ENCODE assay signal across 10 mouse cellular contexts in genomic region chr16:32668472-32668871, GRCm38 (mm10). TPM values are rescaled to one million over a fixed set of nuclear protein-coding genes. Genes with fewer than 3 reads are reported as not detected.
DNase-seq lines count a peak whose midpoint lies in the region; ATAC-seq and TF ChIP-seq lines count a peak whose summit lies in the region.
"Had no signal": no experiment of that assay in that cellular context is flagged by ENCODE, and none has a peak within 500 bp of the region (broad histone marks: within the 10 kb centered on the region; RNA-seq: fewer than 3 reads in every experiment).

No protein-coding gene starts in this region.

- H3K4me3 ChIP-seq in hindbrain, postnatal 0 days (ENCODE audit: low read length): no peak overlapping the region
- no peak overlapping the region for H3K4me3 ChIP-seq in hindbrain, embryonic 11.5 days (ENCODE audit: low read depth, low read length)
- no peak overlapping the region for H3K4me3 ChIP-seq in embryonic facial prominence, embryonic 10.5 days
- no peak overlapping the region for H3K4me3 ChIP-seq in forebrain, embryonic 11.5 days (ENCODE audit: low read depth, low read length)
- H3K4me3 ChIP-seq: embryonic facial prominence, embryonic 12.5 days; limb, embryonic 15.5 days had no signal

- no peak overlapping the region for H3K27ac ChIP-seq in hindbrain, postnatal 0 days
- no peak overlapping the region for H3K27ac ChIP-seq in hindbrain, embryonic 11.5 days (ENCODE audit: low read depth, low read length)
- 0 out of 2 replicates have a peak overlapping the region, but pooled peaks have one; percentile 73 for H3K27ac ChIP-seq in embryonic facial prominence, embryonic 10.5 days (replicated peaks)
- H3K27ac ChIP-seq in forebrain, embryonic 11.5 days (ENCODE audit: low read depth, low read length): no peak overlapping the region
- H3K27ac ChIP-seq: embryonic facial prominence, embryonic 12.5 days; hindbrain, embryonic 14.5 days had no signal

- no peak overlapping the region for H3K4me2 ChIP-seq in hindbrain, postnatal 0 days (ENCODE audit: low read depth, low read length)
- no peak overlapping the region for H3K4me2 ChIP-seq in hindbrain, embryonic 11.5 days (replicated peaks; ENCODE audit: low read depth, low read length)
- no peak overlapping the region for H3K4me2 ChIP-seq in forebrain, embryonic 11.5 days (ENCODE audit: low read depth, low read length, severe bottlenecking)
- H3K4me2 ChIP-seq: embryonic facial prominence, embryonic 12.5 days; hindbrain, embryonic 14.5 days; limb, embryonic 15.5 days had no signal

- no peak for DNase-seq in hindbrain, postnatal 0 days (ENCODE audit: low spot score)
- DNase-seq in hindbrain, embryonic 11.5 days (ENCODE audit: low spot score): no peak
- peak; percentile 61 to 75 for DNase-seq in spleen, postnatal 4 days (ENCODE audit: low spot score in 2 of 2)
- DNase-seq in spleen, postnatal 36 days (ENCODE audit: low spot score in 2 of 2): no peak
- DNase-seq in embryonic facial prominence, embryonic 10.5 days (ENCODE audit: low spot score): no peak
- DNase-seq in forebrain, embryonic 11.5 days (ENCODE audit: low spot score): no peak
- DNase-seq in layer of hippocampus, postnatal 14 days (ENCODE audit: low spot score in 2 of 2): no peak

- no peak overlapping the region for H3K9ac ChIP-seq in hindbrain, postnatal 0 days (replicated peaks; ENCODE audit: low read length)
- H3K9ac ChIP-seq in hindbrain, embryonic 11.5 days (ENCODE audit: low read depth, low read length): no peak overlapping the region
- H3K9ac ChIP-seq in forebrain, embryonic 11.5 days (ENCODE audit: low read length): no peak overlapping the region
- H3K9ac ChIP-seq: embryonic facial prominence, embryonic 12.5 days; hindbrain, embryonic 14.5 days; limb, embryonic 15.5 days had no signal

- peaks cover 19% of the 10 kb centered on the region for H3K4me1 ChIP-seq in hindbrain, postnatal 0 days (ENCODE audit: insufficient read depth, low read length)
- H3K4me1 ChIP-seq in hindbrain, embryonic 11.5 days (replicated peaks; ENCODE audit: control insufficient read depth, insufficient read depth, low read length): no peaks in the 10 kb centered on the region
- peaks cover 42% of the 10 kb centered on the region for H3K4me1 ChIP-seq in embryonic facial prominence, embryonic 10.5 days
- H3K4me1 ChIP-seq in forebrain, embryonic 11.5 days (replicated peaks; ENCODE audit: control insufficient read depth, insufficient read depth, low read length): peaks cover 11% of the 10 kb centered on the region

- WGBS in hindbrain, postnatal 0 days: 67% methylated on average over 4 of the region's 4 CpGs
- 77% methylated on average over 4 of the region's 4 CpGs for WGBS in hindbrain, embryonic 11.5 days
- 75% methylated on average over 4 of the region's 4 CpGs for WGBS in embryonic facial prominence, embryonic 10.5 days
- WGBS in forebrain, embryonic 11.5 days: 76% methylated on average over 4 of the region's 4 CpGs

- ATAC-seq in hindbrain, postnatal 0 days: no peak
- no peak for ATAC-seq in hindbrain, embryonic 11.5 days (ENCODE audit: low FRiP score)
- no peak for ATAC-seq in forebrain, embryonic 11.5 days (replicated peaks; ENCODE audit: low FRiP score)

- TF ChIP-seq CTCF in hindbrain, postnatal 0 days (IDR thresholded peaks at IDR 0.05; ENCODE audit: low read depth): peak; percentile 45

- H3K36me3 ChIP-seq in hindbrain, postnatal 0 days (ENCODE audit: insufficient read depth, low read length): peaks cover 35% of the 10 kb centered on the region
- 0 out of 2 replicates have a peak, but pooled peaks cover 2% of the 10 kb centered on the region for H3K36me3 ChIP-seq in hindbrain, embryonic 11.5 days (ENCODE audit: control insufficient read depth, insufficient read depth, low read length)
- peaks cover 71% of the 10 kb centered on the region for H3K36me3 ChIP-seq in embryonic facial prominence, embryonic 10.5 days (replicated peaks)
- H3K36me3 ChIP-seq in forebrain, embryonic 11.5 days (ENCODE audit: control insufficient read depth, insufficient read depth, low read length): no peaks in the 10 kb centered on the region

- no peaks in the 10 kb centered on the region for H3K9me3 ChIP-seq in hindbrain, postnatal 0 days (ENCODE audit: low read length)
- H3K9me3 ChIP-seq in hindbrain, embryonic 11.5 days (ENCODE audit: control insufficient read depth, low read length): no peaks in the 10 kb centered on the region
- H3K9me3 ChIP-seq in embryonic facial prominence, embryonic 10.5 days: no peaks in the 10 kb centered on the region
- no peaks in the 10 kb centered on the region for H3K9me3 ChIP-seq in forebrain, embryonic 11.5 days (ENCODE audit: control insufficient read depth, low read length)
- H3K9me3 ChIP-seq: embryonic facial prominence, embryonic 12.5 days; limb, embryonic 15.5 days had no signal

- no peaks in the 10 kb centered on the region for H3K27me3 ChIP-seq in hindbrain, postnatal 0 days (ENCODE audit: insufficient read depth, low read length)
- no peaks in the 10 kb centered on the region for H3K27me3 ChIP-seq in hindbrain, embryonic 11.5 days (ENCODE audit: control insufficient read depth, insufficient read depth, low read length)
- H3K27me3 ChIP-seq in embryonic facial prominence, embryonic 10.5 days (replicated peaks; ENCODE audit: low read depth, poor library complexity, severe bottlenecking): no peaks in the 10 kb centered on the region
- H3K27me3 ChIP-seq in forebrain, embryonic 11.5 days (ENCODE audit: control insufficient read depth, insufficient read depth, low read length): no peaks in the 10 kb centered on the region
- H3K27me3 ChIP-seq: embryonic facial prominence, embryonic 12.5 days; limb, embryonic 15.5 days had no signal

RNA-seq across cellular contexts. Expression of gene Tnk2, which starts 24.8 kb away (rescaled TPM):
- total RNA-seq in hindbrain, postnatal 0 days (2014; rRNA removed): 78.2 and 90.5 TPM in 2 replicates
- polyA plus RNA-seq in hindbrain, postnatal 0 days (2015; fragmentation: Nextera tagmentation; extraction: Ambion mirVana): 18.6 and 19.2 TPM in 2 replicates
- polyA plus RNA-seq in hindbrain, embryonic 11.5 days (2014; fragmentation: Nextera tagmentation; extraction: Ambion mirVana): 5.2 and 7.0 TPM in 2 replicates
- polyA plus RNA-seq in embryonic facial prominence, embryonic 10.5 days (2016; fragmentation: Nextera tagmentation; extraction: Ambion mirVana): 8.6 and 8.7 TPM in 2 replicates
- 11.2 and 12.1 TPM in 2 replicates for polyA plus RNA-seq in forebrain, embryonic 11.5 days (2014; fragmentation: Nextera tagmentation; extraction: Ambion mirVana)
- 100 to 1,000 TPM; 120 to 124 TPM for total RNA-seq in layer of hippocampus, postnatal 14 days (2021)

RNA-seq across cellular contexts. Expression of gene Tfrc, which starts 59.8 kb away (rescaled TPM):
- 51.9 and 56.3 TPM in 2 replicates for total RNA-seq in hindbrain, postnatal 0 days (2014; rRNA removed)
- 38.3 and 40.0 TPM in 2 replicates for polyA plus RNA-seq in hindbrain, postnatal 0 days (2015; fragmentation: Nextera tagmentation; extraction: Ambion mirVana)
- 59.0 and 69.2 TPM in 2 replicates for polyA plus RNA-seq in hindbrain, embryonic 11.5 days (2014; fragmentation: Nextera tagmentation; extraction: Ambion mirVana)
- 50.0 and 61.5 TPM in 2 replicates for polyA plus RNA-seq in embryonic facial prominence, embryonic 10.5 days (2016; fragmentation: Nextera tagmentation; extraction: Ambion mirVana)
- 68.4 and 73.6 TPM in 2 replicates for polyA plus RNA-seq in forebrain, embryonic 11.5 days (2014; fragmentation: Nextera tagmentation; extraction: Ambion mirVana)
- total RNA-seq in layer of hippocampus, postnatal 14 days (2021): 100 to 1,000 TPM in 1 of 2 experiments, 10 to 100 TPM in 1; 83.5 to 111 TPM

Comparison
In these comparisons a context has a peak if more than half of its experiments do, and no peak if none do; other contexts are left out.
1. DNase-seq: peak in spleen, postnatal 4 days (2 of 2); none in hindbrain, postnatal 0 days (single experiment), hindbrain, embryonic 11.5 days (single experiment), spleen, postnatal 36 days (0 of 2), embryonic facial prominence, embryonic 10.5 days (single experiment), forebrain, embryonic 11.5 days (single experiment) and layer of hippocampus, postnatal 14 days (0 of 2).